Mouse (Mus musculus) neural tube, embryonic 14.5 days (tissue): ENCODE data around the gene Rasgrp4. TPM values are rescaled to one million over a fixed set of nuclear protein-coding genes. Genes with fewer than 3 reads are reported as not detected.

Experiments used
- ATAC-seq: fragments of 200-750 bp; cut with Nextera tagmentation; 2 replicates; pipeline ENCODE4 v1.8.0; 2017; ENCODE audit warnings: low read depth, mild to moderate bottlenecking, moderate TSS enrichment, moderate library complexity
- H3K27ac ChIP-seq: fragments of 300-500 bp; sonication (generic); 2 replicates; pipeline ENCODE4 v1.5.1; 2014; ENCODE audit warnings: low read depth, mild to moderate bottlenecking, control low read depth, low read length, moderate library complexity, mixed read lengths
- H3K27me3 ChIP-seq: fragments of 300-500 bp; sonication (generic); 2 replicates; pipeline ENCODE4 v1.6.1; 2014; ENCODE audit warnings: low read length; ENCODE audit not compliant: control insufficient read depth, insufficient read depth
- H3K36me3 ChIP-seq: fragments of 300-500 bp; sonication (generic); 2 replicates; pipeline ENCODE4 v1.6.1; 2014; ENCODE audit warnings: low read length, mixed read lengths; ENCODE audit not compliant: control insufficient read depth, insufficient read depth
- H3K4me1 ChIP-seq: fragments of 300-500 bp; sonication (generic); 2 replicates; pipeline ENCODE4 v1.6.1; 2014; ENCODE audit warnings: low read length; ENCODE audit not compliant: control insufficient read depth, insufficient read depth
- H3K4me2 ChIP-seq: fragments of 300-500 bp; sonication (generic); 2 replicates; pipeline ENCODE4 v1.6.1; 2014; ENCODE audit warnings: mild to moderate bottlenecking, low read depth, low read length, control low read depth
- H3K4me3 ChIP-seq: fragments of 300-500 bp; sonication (generic); 2 replicates; pipeline ENCODE4 v1.5.1; 2014; ENCODE audit warnings: low read depth, low read length, control low read depth, mixed read lengths
- H3K9ac ChIP-seq: fragments of 300-500 bp; sonication (generic); replicated peaks from 2 replicates; pipeline ENCODE4 v1.6.1; 2014; ENCODE audit warnings: low read depth, mild to moderate bottlenecking, control low read depth, low read length, mixed read lengths
- H3K9me3 ChIP-seq: fragments of 300-500 bp; sonication (generic); 2 replicates; pipeline ENCODE4 v1.6.1; 2016; ENCODE audit warnings: low read length; ENCODE audit not compliant: control insufficient read depth
- WGBS: fragments of 180-500 bp; shearing (Covaris S2); extraction: QIAGEN DNeasy Blood & Tissue Kit; methylation state at CpG from one replicate; pipeline ENCODE4 v1.1.7; 2014; 5-methylcytosine and 5-hydroxymethylcytosine counted together
- polyA plus RNA-seq: library from polyadenylated mRNA; unstranded; fragments of >200 nt; fragmentation: Nextera tagmentation; extraction: Ambion mirVana; gene quantifications from 2 replicates; pipeline ENCODE4 v1.2.1, GENCODE M21; 2014

Gene Rasgrp4
- polyA plus RNA-seq, 1 experiment from 2014 or later = 0.51 TPM

DNA sequence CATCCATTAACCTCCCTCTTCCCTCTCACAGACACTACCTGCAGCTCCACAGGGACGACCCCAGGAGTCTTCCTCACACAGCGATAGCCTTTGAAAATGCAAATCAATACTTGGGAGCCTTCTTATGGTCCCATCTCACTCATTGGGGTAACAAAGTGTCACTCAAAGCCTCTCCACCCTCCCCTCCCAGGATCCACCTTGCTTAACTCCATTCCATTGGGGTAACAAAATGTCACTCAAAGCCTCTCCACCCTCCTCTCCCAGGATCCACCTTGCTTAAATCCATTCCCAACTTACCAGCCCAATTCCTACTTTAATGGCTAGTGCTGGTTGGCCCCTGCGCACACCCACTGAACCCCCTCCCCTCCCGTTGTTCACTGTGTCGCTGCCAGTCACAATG, 23.6 kb downstream of the Rasgrp4 start:
- peaks cover 4% of the 10 kb centered on the region; the same call in 1 of the 2 replicates for H3K27me3 ChIP-seq
- no peaks in the 10 kb centered on the region for H3K36me3 ChIP-seq
- WGBS = 2% methylated on average over 5 of the region's 5 CpGs
- H3K27ac ChIP-seq = no peak overlapping the region
- no peak overlapping the region for H3K9ac ChIP-seq
- no peaks in the 10 kb centered on the region for H3K9me3 ChIP-seq
- ATAC-seq = no peak
- H3K4me1 ChIP-seq = 0 out of 2 replicates have a peak, but pooled peaks cover 4% of the 10 kb centered on the region
- no peak overlapping the region for H3K4me2 ChIP-seq
- H3K4me3 ChIP-seq = no peak overlapping the region

GRCm38 (mm10) chr7:29162294-29162693, 27.6 kb downstream of the Rasgrp4 start:
- H3K4me1 ChIP-seq = no peaks in the 10 kb centered on the region
- H3K27me3 ChIP-seq = peaks cover 4% of the 10 kb centered on the region; the same call in 1 of the 2 replicates
- H3K9me3 ChIP-seq = no peaks in the 10 kb centered on the region
- no peak for ATAC-seq
- 83% methylated on average over 5 of the region's 5 CpGs for WGBS
- no peak overlapping the region for H3K4me2 ChIP-seq
- no peak overlapping the region for H3K9ac ChIP-seq
- H3K27ac ChIP-seq = no peak overlapping the region
- 0 out of 2 replicates have a peak, but pooled peaks cover 3% of the 10 kb centered on the region for H3K36me3 ChIP-seq
- no peak overlapping the region for H3K4me3 ChIP-seq

- ATAC-seq = no peak
- Histone ChIP-seq H3K4me2 (no peak overlapping the region), H3K4me1 (peaks cover 4% of the 10 kb centered on the region), H3K9ac (no peak overlapping the region), H3K36me3 (0 out of 2 replicates have a peak, but pooled peaks cover 3% of the 10 kb centered on the region), H3K27ac (no peak overlapping the region), H3K27me3 (peaks cover 3% of the 10 kb centered on the region; the same call in 1 of the 2 replicates), H3K9me3 (no peaks in the 10 kb centered on the region), H3K4me3 (no peak overlapping the region)
- WGBS = 23% methylated on average over 9 of the region's 9 CpGs
These were observed 28.3 kb downstream of the Rasgrp4 start for GRCm38 (mm10) chr7:29162750-29163525.

- peaks cover 16% of the 10 kb centered on the region for H3K27me3 ChIP-seq
- peak overlapping the region; percentile 60 for H3K4me2 ChIP-seq
- no peak for ATAC-seq
- H3K9me3 ChIP-seq = no peaks in the 10 kb centered on the region
- WGBS = 17% methylated on average over 19 of the region's 19 CpGs
- no peak overlapping the region for H3K27ac ChIP-seq
- H3K4me1 ChIP-seq = peaks cover 18% of the 10 kb centered on the region
- H3K9ac ChIP-seq = peak overlapping the region; percentile 39; the same call in 1 of the 2 replicates
- H3K36me3 ChIP-seq = 0 out of 2 replicates have a peak, but pooled peaks cover 3% of the 10 kb centered on the region
- H3K4me3 ChIP-seq = peak overlapping the region; percentile 68; the same call in 1 of the 2 replicates
These were observed 33.0 kb downstream of the Rasgrp4 start for GRCm38 (mm10) chr7:29167656-29168055.

DNA sequence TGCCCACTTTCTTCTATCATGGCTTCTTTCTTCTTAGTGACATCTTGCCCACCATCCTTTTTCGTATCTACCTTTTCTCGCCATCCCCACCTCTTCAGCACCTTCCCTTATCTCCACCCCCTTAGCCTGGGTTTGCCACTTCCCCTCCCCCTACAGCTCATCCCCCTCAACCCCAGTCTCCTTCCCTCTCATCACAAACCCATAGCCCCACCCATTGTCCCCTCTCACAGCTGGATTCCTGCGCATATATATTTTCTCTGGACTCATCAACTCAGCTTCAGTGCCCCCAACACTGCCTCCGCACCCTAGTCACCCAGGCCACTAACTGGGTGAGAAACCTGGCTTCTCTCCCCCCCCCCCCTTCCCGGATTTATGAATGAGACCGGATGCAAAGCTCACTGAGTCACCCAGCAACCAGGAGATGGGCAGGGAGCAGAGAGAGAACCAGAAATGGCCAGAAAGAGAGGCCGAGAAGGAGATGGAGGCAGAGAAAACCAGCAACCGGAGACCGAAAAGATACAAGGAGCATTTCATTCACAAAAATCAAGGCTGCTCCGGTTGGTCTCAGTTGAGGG, 33.6 kb downstream of the Rasgrp4 start:
- peaks cover 18% of the 10 kb centered on the region for H3K4me1 ChIP-seq
- ATAC-seq = no peak

GRCm38 (mm10) chr7:29168791-29169230, 34.2 kb downstream of the Rasgrp4 start:
- 0% methylated on average over 14 of the region's 14 CpGs for WGBS
- H3K27me3 ChIP-seq = peaks cover 26% of the 10 kb centered on the region
- H3K9ac ChIP-seq = peak overlapping the region; percentile 74
- peak; percentile 29 for ATAC-seq
- peak overlapping the region; percentile 78 for H3K27ac ChIP-seq
- H3K9me3 ChIP-seq = no peaks in the 10 kb centered on the region
- H3K4me3 ChIP-seq = peak overlapping the region; percentile 68
- peaks cover 18% of the 10 kb centered on the region for H3K4me1 ChIP-seq
- peaks cover 9% of the 10 kb centered on the region for H3K36me3 ChIP-seq
- peak overlapping the region; percentile 60 for H3K4me2 ChIP-seq

More for the DNA sequence above, 33.6 kb downstream of the Rasgrp4 start:
- H3K4me3 ChIP-seq = peak overlapping the region; percentile 68
- peak overlapping the region; percentile 74 for H3K9ac ChIP-seq
- H3K9me3 ChIP-seq = no peaks in the 10 kb centered on the region
- peaks cover 20% of the 10 kb centered on the region for H3K27me3 ChIP-seq
- peak overlapping the region; percentile 60 for H3K4me2 ChIP-seq
- WGBS = under 1% methylated on average over 10 of the region's 10 CpGs
- peaks cover 3% of the 10 kb centered on the region; the same call in 1 of the 2 replicates for H3K36me3 ChIP-seq
- H3K27ac ChIP-seq = peak overlapping the region; percentile 78; the same call in 1 of the 2 replicates

GRCm38 (mm10) chr7:29169231-29170065, 34.8 kb downstream of the Rasgrp4 start:
- peaks cover 11% of the 10 kb centered on the region for H3K36me3 ChIP-seq
- peak overlapping the region; percentile 74 for H3K9ac ChIP-seq
- H3K4me1 ChIP-seq = peaks cover 18% of the 10 kb centered on the region
- H3K4me2 ChIP-seq = peak overlapping the region; percentile 60
- peak overlapping the region; percentile 78 for H3K27ac ChIP-seq
- H3K9me3 ChIP-seq = no peaks in the 10 kb centered on the region
- ATAC-seq = peak; percentile 80
- under 1% methylated on average over 34 of the region's 39 CpGs for WGBS
- H3K4me3 ChIP-seq = peak overlapping the region; percentile 68
- peaks cover 29% of the 10 kb centered on the region for H3K27me3 ChIP-seq

DNA sequence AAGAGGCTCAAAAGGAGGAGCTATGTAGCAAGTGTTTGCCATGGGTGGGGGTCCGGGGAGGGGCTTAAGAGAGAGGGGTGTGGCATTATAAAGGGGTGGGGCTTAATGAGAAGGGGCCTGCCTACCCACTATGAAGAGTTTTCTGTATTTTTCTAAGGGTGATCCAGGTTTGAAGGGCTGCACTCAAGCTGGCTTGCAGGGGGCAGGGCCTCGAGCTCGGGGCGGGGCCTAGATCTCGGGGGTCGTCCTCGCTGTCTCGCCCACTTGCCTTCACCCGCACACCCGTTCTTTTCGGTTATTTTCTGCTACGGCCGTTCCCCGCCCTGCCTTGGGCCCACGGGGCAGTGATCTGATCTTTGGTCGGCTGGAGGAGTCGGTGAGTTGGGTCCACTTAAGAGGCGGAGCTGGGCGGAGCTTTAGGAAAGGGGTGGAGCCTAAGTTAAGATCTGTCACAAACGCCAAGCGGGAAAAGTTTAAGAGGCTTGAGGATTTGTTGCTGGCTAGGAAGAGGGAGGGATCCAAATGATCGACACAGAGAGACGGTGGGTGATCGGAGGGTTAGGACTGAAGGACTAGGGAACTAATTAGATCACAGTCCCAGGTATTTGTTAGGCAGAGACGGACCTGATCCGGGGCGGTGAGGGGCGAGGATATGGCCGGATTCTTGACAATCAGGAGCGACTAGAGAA, 35.6 kb downstream of the Rasgrp4 start, which contains the start of the genes Ggn and Spred3:
TSS of gene Ggn (plus strand) at position 145 of the 689 bp plus-strand sequence.
TSS of gene Spred3 (minus strand) at position 346 of the 689 bp plus-strand sequence.
- Histone ChIP-seq H3K9ac (peak within 1 kb of the TSS; percentile 74), H3K36me3 (peaks cover 14% of the 10 kb centered on the region), H3K4me3 (peak within 1 kb of the TSS; percentile 68), H3K4me1 (peaks cover 18% of the 10 kb centered on the region), H3K27ac (peak within 1 kb of the TSS; percentile 78), H3K27me3 (peaks cover 29% of the 10 kb centered on the region), H3K4me2 (peak within 1 kb of the TSS; percentile 60), H3K9me3 (no peaks in the 10 kb centered on the region)
- ATAC-seq = peak; percentile 56
- under 1% methylated on average over 30 of the region's 30 CpGs for WGBS
